Mouse (Mus musculus) liver, embryonic 12.5 days (tissue): ENCODE results near the gene Plekhg2. TPM values are rescaled to one million over a fixed set of nuclear protein-coding genes. Genes with fewer than 3 reads are reported as not detected.
A peak's percentile ranks its signal among the peaks of the same experiment; 100 is the strongest.

ENCODE experiments used
- ATAC-seq: fragments of 200-750 bp; cut with Nextera tagmentation; 2 replicates; pipeline ENCODE4 v1.8.0; 2017; ENCODE audit warnings: moderate number of reproducible peaks, mild to moderate bottlenecking, moderate library complexity
- H3K27ac ChIP-seq: fragments of 300-500 bp; sonication (generic); 2 replicates; pipeline ENCODE4 v1.5.1; 2016; ENCODE audit warnings: mild to moderate bottlenecking
- H3K27me3 ChIP-seq: fragments of 300-500 bp; sonication (generic); replicated peaks from 2 replicates; pipeline ENCODE4 v1.6.1; 2016; ENCODE audit warnings: mild to moderate bottlenecking, moderate library complexity
- H3K36me3 ChIP-seq: fragments of 300-500 bp; sonication (generic); 2 replicates; pipeline ENCODE4 v1.6.1; 2016; ENCODE audit warnings: mild to moderate bottlenecking, moderate library complexity
- H3K4me1 ChIP-seq: fragments of 300-500 bp; sonication (generic); 2 replicates; pipeline ENCODE4 v1.6.1; 2016
- H3K4me2 ChIP-seq: fragments of 300-500 bp; sonication (generic); 2 replicates; pipeline ENCODE4 v1.6.1; 2016; ENCODE audit warnings: mild to moderate bottlenecking, moderate library complexity
- H3K4me3 ChIP-seq: fragments of 300-500 bp; sonication (generic); 2 replicates; pipeline ENCODE4 v1.5.1; 2016; ENCODE audit warnings: mild to moderate bottlenecking, moderate library complexity
- H3K9ac ChIP-seq: fragments of 300-500 bp; sonication (generic); 2 replicates; pipeline ENCODE4 v1.6.1; 2016; ENCODE audit warnings: mild to moderate bottlenecking, moderate library complexity
- H3K9me3 ChIP-seq: fragments of 300-500 bp; sonication (generic); replicated peaks from 2 replicates; pipeline ENCODE4 v1.6.1; 2016; ENCODE audit warnings: mild to moderate bottlenecking, moderate library complexity
- WGBS: fragments of 180-500 bp; shearing (Covaris S2); methylation state at CpG from one replicate; pipeline ENCODE4 v1.1.7; 2016; ENCODE audit not compliant: insufficient replicate concordance; 5-methylcytosine and 5-hydroxymethylcytosine counted together
- polyA plus RNA-seq: library from polyadenylated mRNA; unstranded; fragments of >200 nt; fragmentation: Nextera tagmentation; extraction: Ambion mirVana; gene quantifications from 2 replicates; pipeline ENCODE4 v1.2.1, GENCODE M21; 2016

Plekhg2 gene
- polyA plus RNA-seq, 1 experiment from 2014 or later: 13.7 TPM

- H3K9me3 ChIP-seq: no peaks in the 10 kb centered on the region
- no peak for ATAC-seq
- no peak overlapping the region for H3K4me3 ChIP-seq
- peak overlapping the region; percentile 31; the same call in 1 of the 2 replicates for H3K9ac ChIP-seq
- peaks cover 31% of the 10 kb centered on the region for H3K4me1 ChIP-seq
- WGBS: 11% methylated on average over 4 of the region's 4 CpGs
- no peaks in the 10 kb centered on the region for H3K36me3 ChIP-seq
- H3K4me2 ChIP-seq: no peak overlapping the region
- no peaks in the 10 kb centered on the region for H3K27me3 ChIP-seq
- no peak overlapping the region for H3K27ac ChIP-seq
Measured at GRCm38 (mm10) chr7:28344637-28345036, 27.8 kb downstream of the Plekhg2 start.

- Histone ChIP-seq H3K9ac (no peak overlapping the region), H3K9me3 (no peaks in the 10 kb centered on the region), H3K36me3 (peaks cover 6% of the 10 kb centered on the region; the same call in 1 of the 2 replicates), H3K4me3 (no peak overlapping the region), H3K4me2 (no peak overlapping the region), H3K27me3 (no peaks in the 10 kb centered on the region), H3K27ac (no peak overlapping the region), H3K4me1 (peaks cover 38% of the 10 kb centered on the region)
- 49% methylated on average over 7 of the region's 7 CpGs for WGBS
- no peak for ATAC-seq
Measured at GRCm38 (mm10) chr7:28341381-28341780, 31.0 kb downstream of the Plekhg2 start.

- Histone ChIP-seq H3K27me3 (no peaks in the 10 kb centered on the region), H3K9me3 (no peaks in the 10 kb centered on the region), H3K4me2 (peak overlapping the region; percentile 89), H3K9ac (peak overlapping the region; percentile 65; the same call in 1 of the 2 replicates), H3K4me1 (peaks cover 47% of the 10 kb centered on the region), H3K27ac (peak overlapping the region; percentile 91), H3K4me3 (peak overlapping the region; percentile 96), H3K36me3 (peaks cover 23% of the 10 kb centered on the region)
- no peak; the same call in 1 of the 2 replicates for ATAC-seq
- 42% methylated on average over 19 of the region's 19 CpGs for WGBS
Measured at GRCm38 (mm10) chr7:28339213-28339917, 33.0 kb downstream of the Plekhg2 start.

GRCm38 (mm10) chr7:28338108-28338998 is 34.0 kb downstream of the Plekhg2 start, which contains the start of gene Supt5:
Gene Supt5 (minus strand): TSS chr7:28338746.
- 1% methylated on average over 77 of the region's 77 CpGs for WGBS
- H3K27ac ChIP-seq: peak within 1 kb of the TSS; percentile 91
- peak within 1 kb of the TSS; percentile 96 for H3K4me3 ChIP-seq
- peaks cover 31% of the 10 kb centered on the region for H3K36me3 ChIP-seq
- ATAC-seq: peak; percentile 97
- H3K9me3 ChIP-seq: no peaks in the 10 kb centered on the region
- peaks cover 46% of the 10 kb centered on the region for H3K4me1 ChIP-seq
- H3K4me2 ChIP-seq: peak within 1 kb of the TSS; percentile 89
- H3K9ac ChIP-seq: peak within 1 kb of the TSS; percentile 89
- H3K27me3 ChIP-seq: no peaks in the 10 kb centered on the region

GRCm38 (mm10) chr7:28335471-28335870 is 36.9 kb downstream of the Plekhg2 start:
- no peak overlapping the region for H3K9ac ChIP-seq
- ATAC-seq: no peak
- WGBS: 83% methylated on average over 2 of the region's 2 CpGs
- H3K4me2 ChIP-seq: no peak overlapping the region
- no peak overlapping the region for H3K27ac ChIP-seq
- peaks cover 58% of the 10 kb centered on the region for H3K36me3 ChIP-seq
- no peaks in the 10 kb centered on the region for H3K27me3 ChIP-seq
- H3K4me1 ChIP-seq: peaks cover 35% of the 10 kb centered on the region
- H3K9me3 ChIP-seq: no peaks in the 10 kb centered on the region
- H3K4me3 ChIP-seq: no peak overlapping the region

GRCm38 (mm10) chr7:28334534-28334933 is 37.9 kb downstream of the Plekhg2 start:
- Histone ChIP-seq H3K4me2 (no peak overlapping the region), H3K27ac (no peak overlapping the region), H3K27me3 (no peaks in the 10 kb centered on the region), H3K9ac (no peak overlapping the region), H3K4me3 (no peak overlapping the region), H3K9me3 (no peaks in the 10 kb centered on the region), H3K4me1 (peaks cover 31% of the 10 kb centered on the region), H3K36me3 (peaks cover 68% of the 10 kb centered on the region)
- WGBS: 78% methylated on average over 4 of the region's 4 CpGs
- no peak for ATAC-seq

GRCm38 (mm10) chr7:28328260-28328659 is 44.1 kb downstream of the Plekhg2 start:
- no peak overlapping the region for H3K9ac ChIP-seq
- no peak for ATAC-seq
- no peaks in the 10 kb centered on the region; the same call in 1 of the 2 replicates for H3K4me1 ChIP-seq
- no peak overlapping the region for H3K4me3 ChIP-seq
- H3K27ac ChIP-seq: no peak overlapping the region
- no peak overlapping the region for H3K4me2 ChIP-seq
- peaks cover 99% of the 10 kb centered on the region for H3K36me3 ChIP-seq
- WGBS: 92% methylated on average over 2 of the region's 2 CpGs
- no peaks in the 10 kb centered on the region for H3K27me3 ChIP-seq
- no peaks in the 10 kb centered on the region for H3K9me3 ChIP-seq

GRCm38 (mm10) chr7:28326457-28326856 is 45.9 kb downstream of the Plekhg2 start:
- 73% methylated on average over 4 of the region's 4 CpGs for WGBS

GRCm38 (mm10) chr7:28325293-28325692 is 47.1 kb downstream of the Plekhg2 start:
- H3K4me1 ChIP-seq: no peaks in the 10 kb centered on the region; the same call in 1 of the 2 replicates
- no peak for ATAC-seq
- H3K4me2 ChIP-seq: no peak overlapping the region
- 89% methylated on average over 8 of the region's 8 CpGs for WGBS
- H3K9ac ChIP-seq: no peak overlapping the region
- peaks cover 100% of the 10 kb centered on the region for H3K36me3 ChIP-seq
- no peaks in the 10 kb centered on the region for H3K27me3 ChIP-seq
- no peak overlapping the region for H3K4me3 ChIP-seq
- no peaks in the 10 kb centered on the region for H3K9me3 ChIP-seq
- H3K27ac ChIP-seq: no peak overlapping the region

More at GRCm38 (mm10) chr7:28326457-28326856, 45.9 kb downstream of the Plekhg2 start:
- no peak overlapping the region for H3K9ac ChIP-seq
- peaks cover 100% of the 10 kb centered on the region for H3K36me3 ChIP-seq
- no peak overlapping the region for H3K27ac ChIP-seq
- H3K9me3 ChIP-seq: no peaks in the 10 kb centered on the region
- H3K4me3 ChIP-seq: no peak overlapping the region
- no peak for ATAC-seq
- H3K4me2 ChIP-seq: no peak overlapping the region
- H3K27me3 ChIP-seq: no peaks in the 10 kb centered on the region
- no peaks in the 10 kb centered on the region; the same call in 1 of the 2 replicates for H3K4me1 ChIP-seq

- ATAC-seq: no peak
- H3K27ac ChIP-seq: no peak overlapping the region
- WGBS: 78% methylated on average over 15 of the region's 15 CpGs
- H3K4me2 ChIP-seq: no peak overlapping the region
- no peak overlapping the region for H3K9ac ChIP-seq
- no peaks in the 10 kb centered on the region for H3K9me3 ChIP-seq
- H3K36me3 ChIP-seq: peaks cover 100% of the 10 kb centered on the region
- no peaks in the 10 kb centered on the region; the same call in 1 of the 2 replicates for H3K4me1 ChIP-seq
- H3K27me3 ChIP-seq: no peaks in the 10 kb centered on the region
- H3K4me3 ChIP-seq: no peak overlapping the region
Measured at GRCm38 (mm10) chr7:28321974-28322720, 50.3 kb downstream of the Plekhg2 start.

- Histone ChIP-seq H3K4me2 (no peak overlapping the region), H3K27me3 (no peaks in the 10 kb centered on the region), H3K4me1 (no peaks in the 10 kb centered on the region; the same call in 1 of the 2 replicates), H3K9ac (no peak overlapping the region), H3K4me3 (no peak overlapping the region), H3K9me3 (no peaks in the 10 kb centered on the region), H3K27ac (no peak overlapping the region), H3K36me3 (peaks cover 99% of the 10 kb centered on the region)
- no peak for ATAC-seq
- WGBS: 89% methylated on average over 17 of the region's 17 CpGs
Measured at GRCm38 (mm10) chr7:28318714-28319113, 53.7 kb downstream of the Plekhg2 start.
